Mouse (Mus musculus) cerebellum, postnatal 4 days (tissue): ENCODE results near the gene Slc24a1.

Source experiments
- DNase-seq, 2 experiments: peaks; one replicate each; pipeline ENCODE4 v3.0.0; 2022; ENCODE audit warnings: low spot score in 2 of 2, mixed read lengths in 1 of 2

Slc24a1 gene

GRCm38 (mm10) chr9:64937491-64937890 lies 13.9 kb downstream of the Slc24a1 start:
- DNase-seq: no peak

GRCm38 (mm10) chr9:64936508-64936907 lies 14.9 kb downstream of the Slc24a1 start:
- peak in 1 of 2 experiments; percentile 59 for DNase-seq

GRCm38 (mm10) chr9:64934015-64934754 lies 17.2 kb downstream of the Slc24a1 start:
- DNase-seq: no peak

GRCm38 (mm10) chr9:64931751-64932610 lies 19.4 kb downstream of the Slc24a1 start:
- no peak for DNase-seq

DNA sequence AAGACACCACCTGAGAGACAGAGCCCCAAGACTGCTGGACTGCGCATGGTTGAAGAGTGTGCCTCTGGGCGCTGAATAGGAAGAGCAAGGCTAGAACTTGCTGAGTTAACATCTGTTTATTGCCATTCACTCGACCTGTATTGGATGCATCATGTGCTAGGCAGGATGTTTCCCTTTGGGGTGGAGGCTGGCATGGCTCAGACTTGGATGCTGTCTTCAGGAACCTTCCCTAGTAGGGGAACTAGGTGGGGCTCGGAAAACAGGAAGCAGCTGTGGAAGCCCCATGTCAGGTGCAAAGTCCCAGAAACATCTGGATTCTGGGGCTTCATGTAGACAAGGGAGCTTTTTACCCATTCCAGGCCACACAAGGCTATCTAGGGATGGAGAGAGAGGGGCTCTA lies 21.2 kb downstream of the Slc24a1 start:
- no peak for DNase-seq

DNA sequence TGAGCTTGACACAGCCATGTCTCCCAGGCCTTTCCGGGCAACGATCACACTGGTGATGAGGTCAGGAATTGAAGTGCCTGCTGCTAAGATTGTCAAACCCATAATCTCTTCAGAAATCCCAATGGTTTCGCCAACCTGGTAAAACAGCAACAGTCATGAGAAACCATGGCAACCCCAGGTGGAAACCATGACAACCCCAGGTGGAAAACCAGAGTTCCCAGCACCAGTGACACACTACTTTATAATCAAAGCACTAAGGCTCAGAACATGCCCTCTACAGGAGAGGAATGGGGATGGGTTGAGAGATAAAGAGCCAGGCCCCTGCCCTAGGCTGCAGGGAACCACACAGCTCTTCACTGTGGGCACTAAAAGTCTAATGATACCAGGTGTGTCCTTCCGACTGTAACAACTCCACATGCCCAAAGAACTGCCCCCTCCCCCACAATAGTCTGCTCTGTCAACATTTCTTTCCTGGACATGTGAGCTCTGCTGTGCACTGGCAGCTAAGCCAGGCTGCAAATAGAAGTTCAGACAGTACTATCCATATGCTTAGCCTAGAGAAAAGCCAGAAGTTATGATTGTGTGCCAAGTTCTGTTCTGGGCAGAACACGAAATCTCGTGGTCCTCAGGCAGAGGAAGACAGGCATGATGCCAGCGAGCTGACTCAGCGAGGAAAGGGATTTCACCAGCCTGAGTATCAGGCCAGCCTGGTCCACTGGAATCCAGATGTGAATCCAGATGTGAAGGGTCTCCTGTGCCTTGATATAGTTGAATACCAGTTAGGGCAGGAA lies 25.0 kb downstream of the Slc24a1 start:
- DNase-seq: peak in 1 of 2 experiments; percentile 51

DNA sequence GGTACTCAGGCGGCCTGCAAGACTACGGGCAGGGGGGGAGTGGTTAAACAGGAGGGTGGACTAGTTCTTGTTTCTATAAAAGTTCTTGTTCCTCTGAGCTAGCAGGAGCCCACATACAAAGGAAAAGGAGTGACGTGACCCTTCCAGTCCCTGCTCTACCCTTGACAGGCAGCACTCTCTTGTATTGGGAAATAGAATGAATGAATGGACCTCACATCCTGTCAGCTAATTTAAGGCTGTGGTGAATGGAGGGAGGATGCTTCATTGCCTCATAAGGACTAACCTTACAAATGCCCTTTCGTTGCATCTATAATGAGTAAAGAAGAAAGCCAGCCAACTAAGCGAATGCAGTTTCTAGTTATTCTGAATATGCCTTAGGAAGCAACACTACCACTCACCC lies 25.6 kb downstream of the Slc24a1 start:
- DNase-seq: no peak

DNA sequence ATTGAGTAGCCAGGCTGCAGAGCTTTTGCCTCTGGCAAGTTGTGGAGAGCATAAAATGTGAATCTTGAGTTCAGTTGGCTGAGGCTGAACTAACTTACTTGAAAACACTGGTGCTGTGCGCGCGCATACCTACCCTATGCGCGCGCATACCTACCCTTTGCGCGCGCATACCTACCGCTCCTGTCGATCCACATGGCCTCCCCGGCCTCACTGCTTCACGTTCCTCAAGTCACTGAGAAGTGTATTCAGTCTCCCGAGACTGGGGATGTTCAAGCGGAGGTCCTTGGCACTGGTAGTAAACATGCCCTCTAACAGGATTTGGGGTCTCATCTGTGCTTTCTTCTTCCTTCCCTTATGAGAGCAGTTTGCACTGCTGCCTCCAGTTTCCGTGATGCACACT lies 32.8 kb downstream of the Slc24a1 start:
- DNase-seq: no peak

DNA sequence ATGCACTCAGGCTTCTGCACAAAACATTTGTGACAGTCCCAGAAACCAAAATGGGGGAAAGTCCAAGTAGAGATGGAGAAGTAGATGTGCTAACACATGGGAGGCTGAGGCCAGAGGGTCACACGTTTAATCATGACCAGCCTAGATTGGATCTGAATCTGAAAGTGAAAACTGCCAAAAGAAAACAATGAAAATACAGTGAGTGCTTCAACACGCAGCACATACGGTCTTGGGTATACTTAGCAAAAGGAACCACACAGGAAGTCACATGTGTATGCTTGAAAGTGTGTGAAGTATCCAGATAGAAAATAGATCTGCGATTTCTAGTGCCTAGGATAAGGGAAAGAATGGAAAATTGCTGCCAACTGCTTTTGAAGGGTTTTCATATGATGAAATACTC lies 36.8 kb downstream of the Slc24a1 start:
- no peak for DNase-seq

GRCm38 (mm10) chr9:64913973-64914372 lies 37.4 kb downstream of the Slc24a1 start:
- no peak for DNase-seq

GRCm38 (mm10) chr9:64913406-64913805 lies 38.0 kb downstream of the Slc24a1 start:
- DNase-seq: no peak

GRCm38 (mm10) chr9:64907441-64907840 lies 44.0 kb downstream of the Slc24a1 start:
- DNase-seq: no peak

GRCm38 (mm10) chr9:64904917-64905640 lies 46.3 kb downstream of the Slc24a1 start:
- DNase-seq: no peak

GRCm38 (mm10) chr9:64903386-64903785 lies 48.0 kb downstream of the Slc24a1 start:
- DNase-seq: peak; percentile 60 to 73

- DNase-seq: no peak
Observed at GRCm38 (mm10) chr9:64902866-64903265, 48.5 kb downstream of the Slc24a1 start.

GRCm38 (mm10) chr9:64896605-64897004 lies 54.8 kb downstream of the Slc24a1 start:
- no peak for DNase-seq

DNA sequence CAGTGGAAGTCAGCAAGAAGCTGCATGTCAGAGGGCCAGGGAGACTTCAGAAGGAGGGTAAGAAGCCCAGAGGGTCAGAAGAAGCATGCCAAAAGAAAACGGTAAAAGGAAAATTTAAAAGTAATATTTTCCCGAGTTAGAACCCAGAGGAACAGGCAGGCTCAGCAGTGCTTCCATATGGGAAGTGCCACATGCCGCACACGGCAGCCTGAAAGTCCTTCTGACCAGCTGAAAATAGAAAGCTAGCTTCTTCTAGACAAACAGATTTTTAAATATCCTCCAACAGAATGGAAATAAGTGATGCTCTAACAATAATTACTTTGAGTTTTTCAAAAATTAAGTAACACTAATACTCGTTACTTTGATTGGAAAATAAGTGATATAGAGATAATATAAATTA lies 65.4 kb downstream of the Slc24a1 start:
- DNase-seq: no peak
